Mouse (Mus musculus) brain, embryonic 14.5 days (tissue): Measurements from ENCODE around the gene Copg1.

Source experiments
- CTCF ChIP-seq: fragments of 200-500 bp; IDR thresholded peaks from 2 replicates; pipeline ENCODE4 v1.5.1; 2012; ENCODE audit warnings: inconsistent platforms, mild to moderate bottlenecking, moderate library complexity, borderline replicate concordance; ENCODE audit not compliant: insufficient read depth, insufficient read length; ENCODE audit errors: extremely low read depth
- POLR2A ChIP-seq: fragments of 200-500 bp; IDR thresholded peaks from 2 replicates; pipeline ENCODE4 v1.6.1; 2012; ENCODE audit warnings: mild to moderate bottlenecking, inconsistent platforms, borderline replicate concordance; ENCODE audit not compliant: poor library complexity, insufficient read depth, insufficient read length, severe bottlenecking; ENCODE audit errors: extremely low read depth

GRCm38 (mm10) chr6:87882816-87883215 is 4.8 kb upstream of the Copg1 start:
- no peak for TF ChIP-seq CTCF
- TF ChIP-seq POLR2A: no peak
